28 mouse cellular contexts compared by ENCODE assay signal in the genomic region with DNA sequence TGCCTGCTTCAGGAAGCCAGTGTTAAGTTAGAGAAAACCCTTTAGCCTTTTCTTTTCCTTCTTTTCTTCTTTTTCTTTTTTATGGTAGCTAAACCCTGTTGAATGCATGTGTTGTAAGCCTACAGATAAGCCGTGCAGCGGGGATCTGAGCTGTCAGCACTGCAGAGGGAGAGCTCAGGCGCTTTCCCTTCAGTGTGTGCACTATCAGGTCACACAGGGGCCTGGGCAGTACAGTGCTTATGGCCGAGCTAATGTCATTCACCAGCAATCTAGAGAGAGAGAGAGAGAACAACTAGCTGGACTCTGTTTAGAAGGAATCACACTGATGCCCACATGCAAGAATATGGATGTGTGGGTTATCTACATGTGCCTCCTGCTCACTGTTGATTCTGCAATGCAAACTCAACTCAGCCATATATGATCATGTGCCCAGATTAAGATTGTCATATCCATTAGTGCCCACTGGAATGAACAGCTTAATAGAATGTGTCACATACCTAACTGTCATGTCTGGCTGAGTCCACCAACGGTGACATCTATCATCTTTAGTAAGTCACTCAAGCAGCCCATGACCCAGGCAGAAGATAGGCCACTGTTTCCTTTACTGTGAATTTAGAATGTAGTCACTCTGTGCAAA.
DNase-seq lines count a peak whose midpoint lies in the region; ATAC-seq and TF ChIP-seq lines count a peak whose summit lies in the region.
"Had no signal": no experiment of that assay in that cellular context is flagged by ENCODE, and none has a peak within 500 bp of the region (broad histone marks: within the 10 kb centered on the region; RNA-seq: fewer than 3 reads in every experiment).

No protein-coding gene starts in this region.

- no peaks in the 10 kb centered on the region for H3K36me3 ChIP-seq in heart, embryonic 10.5 days
- no peaks in the 10 kb centered on the region for H3K36me3 ChIP-seq in heart, embryonic 15.5 days
- H3K36me3 ChIP-seq in liver, postnatal 0 days (replicated peaks; ENCODE audit: insufficient read depth, low read length), result no peaks in the 10 kb centered on the region
- no peaks in the 10 kb centered on the region for H3K36me3 ChIP-seq in liver, embryonic 12.5 days
- H3K36me3 ChIP-seq: embryonic facial prominence, embryonic 10.5 days; embryonic facial prominence, embryonic 15.5 days; hindbrain, embryonic 12.5 days; kidney, embryonic 15.5 days; limb, embryonic 12.5 days; liver, embryonic 13.5 days; neural tube, embryonic 13.5 days had no signal

- WGBS in heart, embryonic 10.5 days, result 19% methylated on average over 5 of the region's 5 CpGs
- WGBS in heart, embryonic 15.5 days, result 28% methylated on average over 5 of the region's 5 CpGs
- WGBS in liver, postnatal 0 days (ENCODE audit: insufficient replicate concordance), result 71% methylated on average over 5 of the region's 5 CpGs
- 39% methylated on average over 5 of the region's 5 CpGs for WGBS in liver, embryonic 12.5 days (ENCODE audit: insufficient replicate concordance)

- no peak overlapping the region for H3K4me2 ChIP-seq in heart, embryonic 15.5 days
- no peak overlapping the region for H3K4me2 ChIP-seq in liver, postnatal 0 days (ENCODE audit: low read depth, low read length)
- no peak overlapping the region for H3K4me2 ChIP-seq in liver, embryonic 12.5 days
- H3K4me2 ChIP-seq: embryonic facial prominence, embryonic 15.5 days; forebrain, embryonic 13.5 days; hindbrain, embryonic 12.5 days; kidney, embryonic 15.5 days; limb, embryonic 12.5 days; liver, embryonic 13.5 days; neural tube, embryonic 13.5 days had no signal

- H3K27ac ChIP-seq in heart, embryonic 10.5 days, result 0 out of 2 replicates have a peak overlapping the region, but pooled peaks have one; percentile 16
- H3K27ac ChIP-seq in heart, embryonic 15.5 days, result no peak overlapping the region
- 0 out of 2 replicates have a peak overlapping the region, but pooled peaks have one; percentile 57 for H3K27ac ChIP-seq in liver, postnatal 0 days (ENCODE audit: low read depth)
- H3K27ac ChIP-seq in liver, embryonic 12.5 days, result no peak overlapping the region
- H3K27ac ChIP-seq: embryonic facial prominence, embryonic 10.5 days; embryonic facial prominence, embryonic 15.5 days; forebrain, embryonic 13.5 days; hindbrain, embryonic 12.5 days; kidney, embryonic 15.5 days; limb, embryonic 12.5 days; liver, embryonic 13.5 days; macrophage; neural tube, embryonic 13.5 days had no signal

- intact Hi-C loops in heart, postnatal 10 days (cut with DNase I), result no loop called here

- no peak overlapping the region for H3K4me3 ChIP-seq in heart, embryonic 10.5 days
- no peak overlapping the region for H3K4me3 ChIP-seq in heart, embryonic 15.5 days
- no peak overlapping the region for H3K4me3 ChIP-seq in liver, postnatal 0 days (ENCODE audit: low read depth, low read length)
- H3K4me3 ChIP-seq in liver, embryonic 12.5 days, result no peak overlapping the region
- H3K4me3 ChIP-seq: embryonic facial prominence, embryonic 10.5 days; embryonic facial prominence, embryonic 15.5 days; forebrain, embryonic 13.5 days; hindbrain, embryonic 12.5 days; kidney, embryonic 15.5 days; limb, embryonic 12.5 days; liver, embryonic 13.5 days; neural tube, embryonic 13.5 days had no signal

- peaks cover 43% of the 10 kb centered on the region for H3K27me3 ChIP-seq in heart, embryonic 10.5 days (ENCODE audit: insufficient read depth, poor library complexity, severe bottlenecking)
- H3K27me3 ChIP-seq in heart, embryonic 15.5 days, result peaks cover 29% of the 10 kb centered on the region
- no peaks in the 10 kb centered on the region for H3K27me3 ChIP-seq in liver, postnatal 0 days (ENCODE audit: insufficient read depth, low read length)
- H3K27me3 ChIP-seq in liver, embryonic 12.5 days (replicated peaks), result no peaks in the 10 kb centered on the region
- H3K27me3 ChIP-seq: embryonic facial prominence, embryonic 15.5 days; hindbrain, embryonic 12.5 days; kidney, embryonic 15.5 days; limb, embryonic 12.5 days; liver, embryonic 13.5 days; neural tube, embryonic 13.5 days; Patski had no signal

- ATAC-seq in heart, embryonic 15.5 days (replicated peaks; ENCODE audit: insufficient number of reproducible peaks, insufficient read depth, low FRiP score, low read depth), result 0 out of 2 replicates have a peak, but pooled peaks have one; percentile 61
- no peak for ATAC-seq in liver, postnatal 0 days
- no peak for ATAC-seq in liver, embryonic 12.5 days
- ATAC-seq: forebrain, embryonic 13.5 days; Patski had no signal

- peaks cover 37% of the 10 kb centered on the region for H3K4me1 ChIP-seq in heart, embryonic 10.5 days
- peaks cover 27% of the 10 kb centered on the region for H3K4me1 ChIP-seq in heart, embryonic 15.5 days (replicated peaks)
- H3K4me1 ChIP-seq in liver, postnatal 0 days (ENCODE audit: insufficient read depth), result peaks cover 5% of the 10 kb centered on the region; the same call in 1 of the 2 replicates
- peaks cover 40% of the 10 kb centered on the region for H3K4me1 ChIP-seq in liver, embryonic 12.5 days
- H3K4me1 ChIP-seq: embryonic facial prominence, embryonic 15.5 days; kidney, embryonic 15.5 days had no signal

- no peak for TF ChIP-seq CTCF in liver, postnatal 0 days (IDR thresholded peaks at IDR 0.05; ENCODE audit: low read depth)

- H3K9me3 ChIP-seq in heart, embryonic 10.5 days, result no peaks in the 10 kb centered on the region
- H3K9me3 ChIP-seq in heart, embryonic 15.5 days (replicated peaks), result no peaks in the 10 kb centered on the region
- H3K9me3 ChIP-seq in liver, postnatal 0 days (ENCODE audit: low read length), result no peaks in the 10 kb centered on the region
- H3K9me3 ChIP-seq in liver, embryonic 12.5 days (replicated peaks), result no peaks in the 10 kb centered on the region
- H3K9me3 ChIP-seq: embryonic facial prominence, embryonic 10.5 days; embryonic facial prominence, embryonic 15.5 days; forebrain, embryonic 13.5 days; G1E; hindbrain, embryonic 12.5 days; kidney, embryonic 15.5 days; limb, embryonic 12.5 days; liver, embryonic 13.5 days; neural tube, embryonic 13.5 days had no signal

- TF ChIP-seq EP300 in liver, postnatal 0 days (IDR thresholded peaks at IDR 0.05; ENCODE audit: low read depth), result no peak

- H3K9ac ChIP-seq in heart, embryonic 15.5 days, result no peak overlapping the region
- no peak overlapping the region for H3K9ac ChIP-seq in liver, postnatal 0 days (replicated peaks)
- H3K9ac ChIP-seq in liver, embryonic 12.5 days, result no peak overlapping the region
- H3K9ac ChIP-seq: embryonic facial prominence, embryonic 15.5 days; forebrain, embryonic 13.5 days; hindbrain, embryonic 12.5 days; kidney, embryonic 15.5 days; limb, embryonic 12.5 days; liver, embryonic 13.5 days; neural tube, embryonic 13.5 days had no signal

- DNase-seq in heart, embryonic 10.5 days (ENCODE audit: low spot score), result peak; percentile 92
- no peak for DNase-seq in heart, postnatal 4 days
- no peak for DNase-seq in heart, postnatal 10 days
- DNase-seq in liver, postnatal 0 days, result no peak
- DNase-seq in retina, postnatal 1 day, result peak; percentile 76
- DNase-seq: adrenal gland, postnatal 10 days; cerebellum, adult 8-10 months; cerebellum, postnatal 25 days; gastrocnemius, postnatal 14 days; heart, adult 11 months; kidney, adult 18-20 months; liver, embryonic 13.5 days; lung, adult 2 months; lung, postnatal 10 days; right cerebral cortex, postnatal 14 days; thymus, postnatal 4 days had no signal

Comparison
In these comparisons a context has a peak if more than half of its experiments do, and no peak if none do; other contexts are left out.
1. DNase-seq: peak in heart, embryonic 10.5 days (single experiment) and retina, postnatal 1 day (single experiment); none in heart, postnatal 4 days (single experiment), heart, postnatal 10 days (0 of 2) and liver, postnatal 0 days (single experiment).
2. H3K27ac ChIP-seq: peak in heart, embryonic 10.5 days (single experiment) and liver, postnatal 0 days (single experiment); none in heart, embryonic 15.5 days (single experiment) and liver, embryonic 12.5 days (single experiment).